Mouse (Mus musculus): Measurements from ENCODE around the gene Cib1. TPM values are rescaled to one million over a fixed set of nuclear protein-coding genes. Genes with fewer than 3 reads are reported as not detected.

Cib1 gene
- polyA plus RNA-seq, 1 experiment from 2014 or later, result 165 TPM

DNA sequence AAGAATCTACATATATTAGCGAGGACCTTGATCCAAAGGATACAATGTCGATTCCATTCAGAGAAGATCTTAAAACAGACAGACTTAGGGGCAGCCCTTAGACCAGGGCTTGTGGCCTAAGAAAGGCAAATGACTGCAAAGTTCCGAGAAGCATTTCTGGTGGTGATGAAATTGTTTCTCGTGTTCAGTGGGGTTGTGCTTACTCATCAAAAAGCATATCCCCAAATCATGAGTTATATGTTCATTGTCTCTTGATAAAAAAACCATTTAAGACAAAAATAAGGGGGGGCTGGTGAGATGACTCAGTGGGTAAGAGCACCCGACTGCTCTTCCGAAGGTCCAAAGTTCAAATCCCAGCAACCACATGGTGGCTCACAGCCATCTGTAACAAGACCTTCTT lies 53.3 kb downstream of the Cib1 start:
- no peak for TF ChIP-seq CTCF (IDR thresholded peaks at IDR 0.05; ENCODE audit: low read depth)
- WGBS, result 89% methylated on average over 6 of the region's 6 CpGs
- H3K4me2 ChIP-seq (ENCODE audit: low read length), result no peak overlapping the region
- H3K36me3 ChIP-seq (ENCODE audit: insufficient read depth, low read length), result no peaks in the 10 kb centered on the region
- DNase-seq (ENCODE audit: low spot score) (no peak), ATAC-seq (replicated peaks; ENCODE audit: low FRiP score, low read depth) (no peak)
- no peaks in the 10 kb centered on the region for H3K27me3 ChIP-seq (ENCODE audit: insufficient read depth, low read length)
- H3K9me3 ChIP-seq (replicated peaks; ENCODE audit: low read length), result no peaks in the 10 kb centered on the region
- H3K4me3 ChIP-seq (replicated peaks; ENCODE audit: low read depth, low read length), result no peak overlapping the region
- H3K27ac ChIP-seq, result no peak overlapping the region
- H3K9ac ChIP-seq (ENCODE audit: low read depth, low read length), result no peak overlapping the region
- no peaks in the 10 kb centered on the region for H3K4me1 ChIP-seq (replicated peaks; ENCODE audit: insufficient read depth, low read length)

GRCm38 (mm10) chr7:80178037-80178729 lies 54.4 kb downstream of the Cib1 start:
- H3K9me3 ChIP-seq (replicated peaks; ENCODE audit: low read length), result no peaks in the 10 kb centered on the region
- no peak overlapping the region for H3K4me2 ChIP-seq (ENCODE audit: low read length)
- ATAC-seq (replicated peaks; ENCODE audit: low FRiP score, low read depth) (no peak), DNase-seq (ENCODE audit: low spot score) (no peak)
- no peaks in the 10 kb centered on the region for H3K27me3 ChIP-seq (ENCODE audit: insufficient read depth, low read length)
- no peaks in the 10 kb centered on the region for H3K4me1 ChIP-seq (replicated peaks; ENCODE audit: insufficient read depth, low read length)
- no peak overlapping the region for H3K4me3 ChIP-seq (replicated peaks; ENCODE audit: low read depth, low read length)
- no peak for TF ChIP-seq CTCF (IDR thresholded peaks at IDR 0.05; ENCODE audit: low read depth)
- no peak overlapping the region for H3K9ac ChIP-seq (ENCODE audit: low read depth, low read length)
- 83% methylated on average over 10 of the region's 10 CpGs for WGBS
- H3K36me3 ChIP-seq (ENCODE audit: insufficient read depth, low read length), result no peaks in the 10 kb centered on the region
- no peak overlapping the region for H3K27ac ChIP-seq

DNA sequence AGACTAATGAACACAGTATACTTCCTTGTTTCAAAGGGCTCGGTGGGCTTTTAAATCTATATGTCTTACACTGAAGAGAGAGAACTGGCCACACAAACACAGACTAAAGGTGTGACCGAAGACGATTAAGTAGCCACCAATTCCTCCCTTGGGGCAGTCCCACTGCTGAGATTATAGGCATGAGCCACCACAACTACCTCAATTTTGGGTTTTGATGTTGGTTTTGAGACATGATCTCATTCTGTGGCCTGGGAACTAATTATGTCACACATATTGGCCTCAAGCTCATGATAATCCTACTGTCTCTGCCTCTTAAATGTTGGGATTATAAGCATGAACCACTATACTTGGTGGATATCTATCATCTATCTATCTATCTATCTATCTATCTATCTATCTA lies 55.2 kb downstream of the Cib1 start:
- no peak overlapping the region for H3K27ac ChIP-seq
- TF ChIP-seq CTCF (IDR thresholded peaks at IDR 0.05; ENCODE audit: low read depth), result no peak
- H3K4me2 ChIP-seq (ENCODE audit: low read length), result no peak overlapping the region
- H3K9me3 ChIP-seq (replicated peaks; ENCODE audit: low read length), result no peaks in the 10 kb centered on the region
- H3K9ac ChIP-seq (ENCODE audit: low read depth, low read length), result no peak overlapping the region
- H3K4me3 ChIP-seq (replicated peaks; ENCODE audit: low read depth, low read length), result no peak overlapping the region
- H3K27me3 ChIP-seq (ENCODE audit: insufficient read depth, low read length), result no peaks in the 10 kb centered on the region
- 91% methylated on average over 3 of the region's 3 CpGs for WGBS
- DNase-seq (ENCODE audit: low spot score), result no peak
- ATAC-seq (replicated peaks; ENCODE audit: low FRiP score, low read depth), result no peak
- H3K36me3 ChIP-seq (ENCODE audit: insufficient read depth, low read length), result no peaks in the 10 kb centered on the region
- no peaks in the 10 kb centered on the region for H3K4me1 ChIP-seq (replicated peaks; ENCODE audit: insufficient read depth, low read length)

Other genes with a start within 250 kb of the Cib1 start
- 14.8 and 15.3 TPM in 2 replicates for gene Zfp710, start 208.0 kb downstream of the Cib1 start, polyA plus RNA-seq (2015; fragmentation: Nextera tagmentation; extraction: Ambion mirVana)
- gene Idh2, start 117.4 kb downstream of the Cib1 start, polyA plus RNA-seq (2015; fragmentation: Nextera tagmentation; extraction: Ambion mirVana), result 630 and 689 TPM in 2 replicates
- 20.7 and 21.2 TPM in 2 replicates for gene Sema4b, start 46.0 kb downstream of the Cib1 start, polyA plus RNA-seq (2015; fragmentation: Nextera tagmentation; extraction: Ambion mirVana)
- gene Gdpgp1, start 52 bp upstream of the Cib1 start, polyA plus RNA-seq (2015; fragmentation: Nextera tagmentation; extraction: Ambion mirVana), result 2.1 and 2.9 TPM in 2 replicates
- gene Ttll13, start 13.6 kb upstream of the Cib1 start, polyA plus RNA-seq (2015; fragmentation: Nextera tagmentation; extraction: Ambion mirVana), result 1.0 and 1.1 TPM in 2 replicates
- gene Ngrn, start 28.4 kb upstream of the Cib1 start, polyA plus RNA-seq (2015; fragmentation: Nextera tagmentation; extraction: Ambion mirVana), result 48.9 and 50.6 TPM in 2 replicates
- gene Vps33b, start 36.8 kb upstream of the Cib1 start, polyA plus RNA-seq (2015; fragmentation: Nextera tagmentation; extraction: Ambion mirVana), result 4.9 and 5.7 TPM in 2 replicates
- 53.8 and 59.6 TPM in 2 replicates for gene Prc1, start 61.6 kb upstream of the Cib1 start, polyA plus RNA-seq (2015; fragmentation: Nextera tagmentation; extraction: Ambion mirVana)
- gene Rccd1, start 91.6 kb upstream of the Cib1 start, polyA plus RNA-seq (2015; fragmentation: Nextera tagmentation; extraction: Ambion mirVana), result 3.7 and 4.3 TPM in 2 replicates
- 28.2 and 29.7 TPM in 2 replicates for gene Unc45a, start 108.2 kb upstream of the Cib1 start, polyA plus RNA-seq (2015; fragmentation: Nextera tagmentation; extraction: Ambion mirVana)
- 20.2 and 21.5 TPM in 2 replicates for gene Hddc3, start 110.3 kb upstream of the Cib1 start, polyA plus RNA-seq (2015; fragmentation: Nextera tagmentation; extraction: Ambion mirVana)
- 7.3 and 8.8 TPM in 2 replicates for gene Man2a2, start 138.6 kb upstream of the Cib1 start, polyA plus RNA-seq (2015; fragmentation: Nextera tagmentation; extraction: Ambion mirVana)
- gene Fes, start 155.1 kb upstream of the Cib1 start, polyA plus RNA-seq (2015; fragmentation: Nextera tagmentation; extraction: Ambion mirVana), result 12.4 and 12.5 TPM in 2 replicates
- 20.8 and 22.9 TPM in 2 replicates for gene Furin, start 172.6 kb upstream of the Cib1 start, polyA plus RNA-seq (2015; fragmentation: Nextera tagmentation; extraction: Ambion mirVana)